Mouse (Mus musculus) heart, adult 9 months (tissue): ENCODE data around the gene Inka2.

ENCODE experiments used
- DNase-seq, 2 experiments: peaks; one replicate each; pipeline ENCODE4 v3.0.0; 2022; ENCODE audit warnings: low spot score in 2 of 2

The Inka2 gene

GRCm38 (mm10) chr3:105721681-105722201 is 17.3 kb downstream of the Inka2 start:
- DNase-seq = no peak

- DNase-seq = no peak
Observed at GRCm38 (mm10) chr3:105722510-105722909, 18.1 kb downstream of the Inka2 start.

- peak in 1 of 2 experiments; percentile 61 for DNase-seq
Observed at GRCm38 (mm10) chr3:105726037-105726436, 21.6 kb downstream of the Inka2 start.

- DNase-seq = no peak
Observed at GRCm38 (mm10) chr3:105732360-105732759, 28.0 kb downstream of the Inka2 start.

DNA sequence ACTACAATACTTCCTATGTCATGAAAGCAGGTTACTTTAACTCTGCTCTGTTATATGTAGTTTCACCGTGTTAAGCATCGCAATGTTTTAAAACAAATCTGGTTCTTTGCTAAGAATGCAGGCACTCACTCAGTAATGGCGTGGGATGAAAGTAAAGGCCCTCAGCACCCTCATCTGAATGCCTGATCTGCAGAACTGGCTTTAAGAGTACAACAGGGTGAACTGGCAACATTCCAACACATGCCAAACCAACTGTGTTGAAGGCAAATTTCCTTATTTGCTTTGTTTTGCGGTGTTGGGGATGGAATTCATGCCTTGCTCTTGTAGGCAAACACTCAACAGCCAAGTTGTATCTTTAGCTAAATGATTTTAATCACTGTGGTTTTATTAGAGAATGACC is 29.1 kb downstream of the Inka2 start:
- no peak for DNase-seq

DNA sequence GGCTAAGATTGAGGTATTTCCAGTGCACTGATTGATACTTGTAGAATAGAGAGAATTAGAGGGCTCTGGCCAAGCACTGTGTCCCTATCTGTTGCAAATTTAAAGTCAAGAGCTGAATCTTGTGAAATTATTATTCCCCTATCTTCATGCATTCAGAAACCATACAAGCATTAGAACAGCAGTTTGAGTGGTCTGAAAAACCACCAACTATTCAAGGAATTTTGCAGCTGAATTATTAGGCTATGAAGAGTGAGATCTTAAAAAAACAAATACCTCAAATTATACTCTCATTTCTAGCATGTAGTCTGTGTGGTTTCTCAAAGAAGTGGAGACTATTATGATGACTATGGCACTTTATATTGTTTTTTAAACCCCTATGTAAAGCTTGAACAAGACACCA is 30.9 kb downstream of the Inka2 start:
- no peak for DNase-seq

DNA sequence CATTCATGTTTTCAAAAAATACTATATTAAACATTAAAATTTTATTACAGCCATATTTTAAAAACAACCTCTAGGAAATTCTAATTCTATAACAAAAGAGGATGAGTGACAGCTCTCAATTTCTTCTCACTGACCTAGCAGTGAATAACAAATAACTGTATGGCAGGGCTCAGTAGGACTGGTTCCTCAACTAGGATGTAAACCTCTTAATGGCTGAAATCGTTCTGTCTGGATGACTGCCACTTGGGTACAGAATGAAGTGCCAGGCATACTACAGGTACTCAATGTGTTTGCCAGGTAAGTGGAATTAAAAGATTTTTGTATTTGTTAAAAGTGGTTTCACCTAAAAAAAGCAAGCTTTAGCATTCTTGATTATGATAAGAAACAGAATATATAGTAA is 31.7 kb downstream of the Inka2 start:
- DNase-seq = no peak

GRCm38 (mm10) chr3:105737070-105737469 is 32.7 kb downstream of the Inka2 start:
- DNase-seq = no peak

DNA sequence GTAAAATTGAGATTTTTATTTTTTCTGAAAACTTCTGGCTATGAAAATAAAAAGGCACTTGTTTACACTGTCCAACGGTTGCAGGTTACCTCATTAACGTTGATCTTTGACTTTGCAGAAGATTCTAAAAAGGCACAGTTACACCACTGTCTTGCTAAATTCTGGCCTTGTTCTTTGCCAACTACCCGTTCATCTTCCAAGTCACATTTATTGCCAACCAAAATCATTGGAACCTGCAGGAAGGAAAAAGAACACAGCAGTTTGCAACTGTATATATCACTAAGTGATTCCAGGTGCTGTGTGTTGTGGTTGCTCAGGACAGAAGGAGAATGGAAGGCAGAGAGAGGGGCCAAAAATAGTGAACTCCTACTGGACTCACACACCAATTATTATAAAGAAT is 33.3 kb downstream of the Inka2 start:
- DNase-seq = no peak

GRCm38 (mm10) chr3:105746542-105746941 is 42.1 kb downstream of the Inka2 start:
- no peak for DNase-seq

DNA sequence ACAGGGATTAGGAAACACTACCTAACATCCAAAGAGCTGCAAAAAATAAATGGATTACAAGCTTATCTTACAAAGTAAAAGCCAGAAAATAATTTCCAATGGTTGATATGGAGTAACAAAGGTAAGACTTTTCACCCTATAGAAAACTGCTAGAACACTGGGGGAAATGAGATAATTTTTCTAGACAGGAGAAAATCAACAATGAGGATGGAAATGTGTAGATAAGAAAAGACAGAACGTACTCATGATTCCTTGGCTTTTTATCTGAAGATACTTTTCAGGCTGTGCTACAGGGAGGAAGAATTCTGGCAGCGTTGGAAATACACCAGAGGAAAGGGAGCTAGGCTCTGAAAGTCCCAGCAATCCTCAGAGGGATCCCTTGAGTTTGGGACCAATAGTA is 46.4 kb downstream of the Inka2 start:
- DNase-seq = no peak

DNA sequence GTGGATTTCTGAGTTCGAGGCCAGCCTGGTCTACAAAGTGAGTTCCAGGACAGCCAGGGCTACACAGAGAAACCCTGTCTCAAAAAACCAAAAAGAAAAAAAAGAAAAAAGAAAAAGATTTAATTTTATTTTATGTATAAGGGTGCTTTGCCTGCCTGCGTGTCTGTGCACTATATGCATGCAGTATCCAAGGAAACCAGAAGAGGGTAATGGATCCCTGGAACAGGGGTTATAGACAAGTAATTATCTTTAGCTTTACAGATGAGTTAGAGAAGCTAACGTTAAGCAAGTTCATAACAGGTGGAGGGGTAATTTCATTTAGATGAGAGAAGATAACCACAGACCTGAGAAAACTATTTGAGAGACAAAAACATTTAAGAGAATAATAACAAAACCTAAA is 49.8 kb downstream of the Inka2 start:
- no peak for DNase-seq

- no peak for DNase-seq
Observed at GRCm38 (mm10) chr3:105755123-105755522, 50.7 kb downstream of the Inka2 start.

GRCm38 (mm10) chr3:105756505-105756904 is 52.1 kb downstream of the Inka2 start:
- no peak for DNase-seq

DNA sequence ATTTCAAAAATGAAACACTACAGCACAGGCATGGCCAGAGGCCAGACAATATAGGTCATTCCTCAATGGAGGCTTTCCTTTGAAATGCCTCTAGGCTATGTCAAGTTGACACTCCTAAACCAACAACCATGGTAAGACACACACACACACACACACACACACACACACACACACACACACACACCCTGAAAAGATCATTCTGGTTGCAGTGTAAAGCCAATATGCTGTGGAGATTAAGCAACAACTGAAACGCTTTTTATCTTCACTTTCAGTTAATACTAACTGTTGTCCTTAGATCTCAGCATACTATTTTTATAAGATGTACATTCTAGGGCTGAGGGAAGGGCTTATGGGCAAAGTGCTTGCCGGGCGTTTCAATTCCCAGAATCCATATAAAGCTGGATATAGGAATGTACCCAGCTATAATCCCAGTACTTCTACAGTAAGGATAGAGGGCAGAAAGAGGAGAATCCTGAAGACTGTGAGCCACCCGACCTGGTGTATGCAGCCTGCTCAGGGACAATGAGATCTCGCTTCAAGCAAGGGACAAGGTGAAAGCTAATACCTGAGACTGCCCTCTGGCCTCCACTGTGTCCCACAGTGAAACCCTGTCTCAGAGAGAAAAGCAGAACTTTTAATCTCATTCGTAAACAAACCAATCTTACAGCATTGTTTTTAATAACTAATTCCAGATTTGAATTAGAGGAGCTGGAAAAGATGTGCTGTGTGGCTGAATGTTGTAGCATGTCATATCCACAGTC is 53.1 kb downstream of the Inka2 start:
- no peak for DNase-seq

DNA sequence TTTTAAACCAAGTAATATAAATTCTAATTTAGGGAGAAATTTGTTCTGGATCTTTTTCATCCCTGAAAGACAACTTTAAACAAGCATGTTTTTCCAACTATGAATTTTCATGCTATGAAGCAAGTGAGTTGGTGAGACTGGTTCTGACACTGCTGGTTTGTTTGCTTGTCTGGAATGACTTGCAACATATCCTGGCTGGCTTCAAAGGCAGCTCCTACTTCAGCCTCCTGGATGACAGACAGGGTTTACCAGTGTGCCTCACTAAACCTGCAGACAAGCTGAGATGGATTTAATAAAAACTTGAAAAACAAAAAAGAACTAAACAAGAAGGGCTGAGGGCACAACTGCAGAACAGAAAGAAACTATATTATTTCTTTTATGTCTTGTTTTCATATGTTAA is 53.7 kb downstream of the Inka2 start:
- DNase-seq = peak in 1 of 2 experiments; percentile 20

DNA sequence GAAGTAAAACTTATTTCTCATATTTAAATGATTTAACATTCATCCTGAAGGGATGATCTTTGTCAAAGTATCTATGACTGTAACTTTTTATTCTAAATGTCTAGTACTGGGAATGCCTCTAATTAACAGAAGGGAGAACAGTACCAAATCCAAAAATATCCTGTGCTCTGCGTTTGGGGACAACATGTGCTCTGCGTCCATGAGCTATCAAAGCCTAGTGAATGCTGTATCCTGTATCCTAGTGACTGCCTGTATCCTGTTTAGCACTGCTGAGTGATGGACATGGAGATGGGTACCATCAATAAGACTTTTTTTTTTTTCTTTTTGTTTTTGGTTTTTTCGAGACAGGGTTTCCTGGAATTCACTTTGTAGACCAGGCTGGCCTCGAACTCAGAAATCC is 54.3 kb downstream of the Inka2 start:
- peak in 1 of 2 experiments; percentile 34 for DNase-seq

DNA sequence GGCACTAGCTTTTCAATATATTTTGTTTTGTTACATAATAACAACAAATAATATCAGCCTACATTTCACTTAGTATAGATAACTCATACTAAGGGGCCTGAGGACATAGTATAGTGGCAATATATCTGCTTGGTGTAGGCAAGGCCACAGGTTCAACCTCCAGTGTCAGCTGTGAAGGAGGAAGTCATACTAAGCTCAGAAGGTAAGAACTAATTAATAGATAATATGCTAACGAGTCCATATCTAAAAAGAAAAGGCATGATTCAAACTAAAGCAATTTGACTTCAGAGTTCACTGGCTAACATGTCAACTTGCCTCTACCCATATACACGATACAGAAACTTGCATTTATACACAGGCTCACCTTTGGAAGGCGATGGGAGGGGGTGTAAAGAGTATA is 55.7 kb downstream of the Inka2 start:
- no peak for DNase-seq

- no peak for DNase-seq
Observed at GRCm38 (mm10) chr3:105763132-105763851, 58.9 kb downstream of the Inka2 start.

DNA sequence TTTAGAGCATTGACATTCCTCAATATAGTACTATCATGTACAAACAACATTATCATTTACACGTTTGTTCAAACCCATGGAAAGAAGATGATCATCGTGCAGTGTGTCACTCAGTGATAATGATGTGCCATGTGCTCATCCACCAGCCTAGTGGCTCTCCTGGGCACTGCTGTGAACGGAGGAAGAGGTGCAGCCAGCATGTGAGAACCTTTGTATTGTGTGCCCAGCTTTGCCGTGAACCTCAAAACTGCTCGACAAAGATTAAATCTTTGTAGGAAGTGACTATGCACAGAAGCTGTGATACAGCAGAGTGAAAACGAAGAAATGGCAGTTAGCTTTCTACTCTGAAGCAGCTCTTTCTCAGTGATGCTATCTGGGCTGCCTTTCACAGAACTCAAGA is 64.1 kb downstream of the Inka2 start:
- DNase-seq = no peak

GRCm38 (mm10) chr3:105769380-105769779 is 65.0 kb downstream of the Inka2 start:
- no peak for DNase-seq
